Comparison of ENCODE assay signal across 8 mouse cellular contexts in the genomic region with DNA sequence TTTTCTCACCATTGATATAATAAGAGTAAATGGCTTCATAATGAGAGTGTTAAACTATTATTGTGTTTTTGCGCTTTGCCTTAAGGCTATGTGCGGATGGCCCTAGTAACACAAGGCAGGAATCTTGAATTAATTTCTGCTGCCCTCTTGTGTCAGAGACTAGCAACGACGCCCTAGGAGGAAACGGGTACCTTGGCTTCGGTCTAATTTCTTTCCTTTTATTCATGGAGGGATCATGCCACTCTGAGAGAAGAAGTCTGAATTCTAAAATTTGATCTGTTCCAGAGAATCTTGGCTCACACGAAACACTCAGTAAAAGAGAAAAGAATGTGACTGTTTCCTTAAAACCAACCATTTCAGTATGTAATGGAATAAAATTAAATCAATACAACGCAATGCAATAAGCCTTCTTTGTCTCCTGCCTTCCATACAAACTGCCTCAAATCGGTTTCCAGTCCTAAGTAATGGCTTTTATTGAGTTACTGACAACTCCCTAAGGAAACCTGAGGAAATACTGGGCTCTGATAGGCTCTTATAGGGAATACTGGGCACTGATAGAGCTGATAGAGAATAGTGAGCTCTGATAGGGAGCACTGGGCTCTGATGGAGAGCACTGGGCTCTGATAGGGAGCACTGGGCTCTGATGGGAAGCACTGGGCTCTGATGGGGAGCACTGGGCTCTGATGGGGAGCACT.
DNase-seq lines count a peak whose midpoint lies in the region; ATAC-seq and TF ChIP-seq lines count a peak whose summit lies in the region.

No protein-coding gene starts in this region.

- H3K4me1 ChIP-seq in G1E (ENCODE audit: insufficient read depth, low read depth, low read length), result no peaks in the 10 kb centered on the region
- H3K4me1 ChIP-seq in cerebellum, adult 2 months (ENCODE audit: control insufficient read depth, insufficient read depth, low read length), result no peaks in the 10 kb centered on the region
- H3K4me1 ChIP-seq in forebrain, embryonic 16.5 days (replicated peaks; ENCODE audit: control insufficient read depth, insufficient read depth, low read length), result no peaks in the 10 kb centered on the region
- no peaks in the 10 kb centered on the region for H3K4me1 ChIP-seq in intestine, embryonic 15.5 days (replicated peaks)
- no peaks in the 10 kb centered on the region for H3K4me1 ChIP-seq in midbrain, embryonic 16.5 days (ENCODE audit: control insufficient read depth, insufficient read depth, low read length)

- H3K27ac ChIP-seq in cerebellum, adult 2 months (ENCODE audit: insufficient read depth, low read length), result no peak overlapping the region
- H3K27ac ChIP-seq in forebrain, embryonic 16.5 days (ENCODE audit: low read length), result no peak overlapping the region
- no peak overlapping the region for H3K27ac ChIP-seq in intestine, embryonic 15.5 days
- no peak overlapping the region for H3K27ac ChIP-seq in midbrain, embryonic 16.5 days (ENCODE audit: low read length)

- no peak overlapping the region for H3K9ac ChIP-seq in forebrain, embryonic 16.5 days (replicated peaks; ENCODE audit: low read depth, low read length)
- H3K9ac ChIP-seq in intestine, embryonic 15.5 days, result no peak overlapping the region
- no peak overlapping the region for H3K9ac ChIP-seq in midbrain, embryonic 16.5 days (ENCODE audit: low read depth, low read length)

- DNase-seq in 3T3-L1 (ENCODE audit: low read depth, low spot score), result peak; percentile 58
- no peak for DNase-seq in G1E (ENCODE audit: low spot score)
- DNase-seq in cerebellum, adult 2 months, result peak; percentile 33 to 36
- DNase-seq in left cerebral cortex, adult 8-10 months (ENCODE audit: low spot score in 2 of 2), result peak; percentile 12 to 16
- peak; percentile 22 for DNase-seq in testis, postnatal 14 days (ENCODE audit: low spot score)

- TF ChIP-seq POLR2A in cerebellum, adult 2 months (IDR thresholded peaks at IDR 0.05; ENCODE audit: borderline replicate concordance, insufficient read depth, low read length), result no peak

- H3K36me3 ChIP-seq in G1E (replicated peaks), result no peaks in the 10 kb centered on the region
- H3K36me3 ChIP-seq in forebrain, embryonic 16.5 days (ENCODE audit: control insufficient read depth, insufficient read depth), result no peaks in the 10 kb centered on the region
- no peaks in the 10 kb centered on the region for H3K36me3 ChIP-seq in intestine, embryonic 15.5 days
- no peaks in the 10 kb centered on the region for H3K36me3 ChIP-seq in midbrain, embryonic 16.5 days (ENCODE audit: control insufficient read depth, insufficient read depth, low read length)

- no peaks in the 10 kb centered on the region for H3K27me3 ChIP-seq in G1E (ENCODE audit: insufficient read depth, low read length)
- H3K27me3 ChIP-seq in cerebellum, adult 2 months (ENCODE audit: control insufficient read depth, insufficient read depth, low read length), result no peaks in the 10 kb centered on the region
- H3K27me3 ChIP-seq in forebrain, embryonic 16.5 days (replicated peaks; ENCODE audit: control insufficient read depth, insufficient read depth, low read length), result no peaks in the 10 kb centered on the region
- no peaks in the 10 kb centered on the region for H3K27me3 ChIP-seq in intestine, embryonic 15.5 days (replicated peaks)
- no peaks in the 10 kb centered on the region for H3K27me3 ChIP-seq in midbrain, embryonic 16.5 days (ENCODE audit: control insufficient read depth, insufficient read depth, low read depth, low read length)

- peak; percentile 17; the same call in 1 of the 2 replicates for TF ChIP-seq CTCF in G1E (IDR thresholded peaks at IDR 0.05; ENCODE audit: low read depth, low read length)
- TF ChIP-seq CTCF in cerebellum, adult 2 months (IDR thresholded peaks at IDR 0.05; ENCODE audit: borderline replicate concordance, insufficient read depth, low read depth, low read length), result peak; percentile 71; the same call in 1 of the 2 replicates

- peaks cover 3% of the 10 kb centered on the region for H3K9me3 ChIP-seq in G1E (replicated peaks)
- H3K9me3 ChIP-seq in forebrain, embryonic 16.5 days (ENCODE audit: control insufficient read depth, low read length), result no peaks in the 10 kb centered on the region
- H3K9me3 ChIP-seq in intestine, embryonic 15.5 days, result no peaks in the 10 kb centered on the region
- no peaks in the 10 kb centered on the region for H3K9me3 ChIP-seq in midbrain, embryonic 16.5 days (replicated peaks; ENCODE audit: control insufficient read depth, low read length, poor library complexity, severe bottlenecking)

- no peak overlapping the region for H3K4me2 ChIP-seq in forebrain, embryonic 16.5 days (ENCODE audit: low read length)
- no peak overlapping the region for H3K4me2 ChIP-seq in intestine, embryonic 15.5 days (replicated peaks)
- no peak overlapping the region for H3K4me2 ChIP-seq in midbrain, embryonic 16.5 days (ENCODE audit: low read length)

- no peak for ATAC-seq in G1E (ENCODE audit: extremely low read depth, insufficient number of reproducible peaks, low FRiP score, poor library complexity, severe bottlenecking)
- peak; percentile 93 for ATAC-seq in forebrain, embryonic 16.5 days
- ATAC-seq in intestine, embryonic 15.5 days, result peak; percentile 59; the same call in 1 of the 2 replicates
- peak; percentile 96 for ATAC-seq in midbrain, embryonic 16.5 days

- WGBS in cerebellum, adult 2 months, result 20% methylated on average over 9 of the region's 9 CpGs
- 18% methylated on average over 9 of the region's 9 CpGs for WGBS in forebrain, embryonic 16.5 days
- 17% methylated on average over 9 of the region's 9 CpGs for WGBS in intestine, embryonic 15.5 days
- 16% methylated on average over 9 of the region's 9 CpGs for WGBS in midbrain, embryonic 16.5 days

- H3K4me3 ChIP-seq in G1E (ENCODE audit: low read depth, low read length), result no peak overlapping the region
- H3K4me3 ChIP-seq in cerebellum, adult 2 months (replicated peaks; ENCODE audit: insufficient read depth, low read depth, low read length), result no peak overlapping the region
- H3K4me3 ChIP-seq in forebrain, embryonic 16.5 days (replicated peaks; ENCODE audit: low read length), result no peak overlapping the region
- H3K4me3 ChIP-seq in intestine, embryonic 15.5 days (replicated peaks), result no peak overlapping the region
- no peak overlapping the region for H3K4me3 ChIP-seq in midbrain, embryonic 16.5 days (ENCODE audit: low read depth, low read length)
